Mouse (Mus musculus) spleen, postnatal 4 days (tissue): ENCODE data around the gene Pla2g16.

Source experiments
- DNase-seq, 2 experiments: peaks; one replicate each; pipeline ENCODE4 v3.0.0; 2022; ENCODE audit warnings: low spot score in 2 of 2

The Pla2g16 gene

DNA sequence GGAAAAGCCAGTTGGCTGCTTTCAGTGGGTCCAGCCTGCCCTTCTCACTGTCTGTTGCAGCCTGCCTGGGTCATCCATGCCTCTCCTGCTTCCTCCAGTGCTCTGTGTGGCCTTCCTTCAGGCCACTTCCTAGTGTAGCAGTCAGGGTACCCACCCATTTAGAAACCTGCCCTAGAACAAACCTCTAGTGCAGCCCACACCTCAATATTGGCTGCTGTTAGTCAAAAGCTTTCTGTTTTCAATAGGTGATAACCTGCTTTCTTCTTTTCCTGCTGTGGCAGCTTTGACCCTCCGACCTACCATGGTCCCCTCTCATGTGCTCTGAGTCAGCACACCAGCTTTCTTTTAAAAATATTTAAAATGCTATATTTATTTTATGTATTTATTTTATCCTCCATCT lies 7.2 kb downstream of the Pla2g16 start:
- DNase-seq = no peak

GRCm38 (mm10) chr19:7566826-7567225 lies 9.6 kb downstream of the Pla2g16 start:
- no peak for DNase-seq

DNA sequence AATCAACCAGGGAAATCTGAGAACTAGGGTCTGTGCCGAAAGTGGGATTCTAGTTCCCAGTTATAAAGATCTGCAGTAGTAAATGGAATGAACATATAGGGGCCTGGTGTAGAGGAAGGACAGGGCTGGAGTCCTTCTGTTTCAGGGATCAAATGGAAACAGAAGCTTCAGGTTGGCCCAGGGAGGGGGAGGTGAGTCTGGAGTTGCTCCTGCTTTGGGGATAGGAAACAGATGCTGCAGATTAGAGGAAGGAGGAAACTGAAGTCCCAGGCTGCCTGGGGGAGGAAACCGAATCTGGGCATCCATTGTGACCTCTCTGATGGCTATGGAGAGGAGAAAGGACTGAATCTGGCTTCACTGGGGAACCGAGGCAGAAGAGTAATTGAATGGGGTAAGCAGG lies 11.1 kb downstream of the Pla2g16 start:
- no peak for DNase-seq

GRCm38 (mm10) chr19:7569650-7570049 lies 12.4 kb downstream of the Pla2g16 start:
- no peak for DNase-seq

GRCm38 (mm10) chr19:7576180-7576579 lies 18.9 kb downstream of the Pla2g16 start:
- no peak for DNase-seq

DNA sequence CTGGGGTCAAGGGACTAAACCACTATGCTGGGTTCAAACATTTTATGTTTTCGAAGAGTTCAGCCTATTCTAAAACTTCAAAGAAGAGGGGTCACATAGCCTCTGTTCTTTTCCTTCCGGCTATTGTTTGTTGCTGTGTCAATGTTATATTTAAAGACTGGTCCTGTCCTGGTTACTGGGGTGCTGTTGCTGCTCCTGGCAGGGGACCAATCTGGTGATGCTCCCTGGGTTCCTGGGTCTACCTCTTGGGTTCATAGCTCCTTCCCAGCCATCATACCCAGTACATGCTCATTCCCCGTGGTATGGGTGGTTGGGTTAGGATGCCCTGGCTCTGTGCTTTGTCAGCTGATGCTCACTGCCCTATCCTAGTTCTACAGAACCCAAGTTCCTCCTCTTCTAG lies 20.5 kb downstream of the Pla2g16 start:
- DNase-seq = no peak

DNA sequence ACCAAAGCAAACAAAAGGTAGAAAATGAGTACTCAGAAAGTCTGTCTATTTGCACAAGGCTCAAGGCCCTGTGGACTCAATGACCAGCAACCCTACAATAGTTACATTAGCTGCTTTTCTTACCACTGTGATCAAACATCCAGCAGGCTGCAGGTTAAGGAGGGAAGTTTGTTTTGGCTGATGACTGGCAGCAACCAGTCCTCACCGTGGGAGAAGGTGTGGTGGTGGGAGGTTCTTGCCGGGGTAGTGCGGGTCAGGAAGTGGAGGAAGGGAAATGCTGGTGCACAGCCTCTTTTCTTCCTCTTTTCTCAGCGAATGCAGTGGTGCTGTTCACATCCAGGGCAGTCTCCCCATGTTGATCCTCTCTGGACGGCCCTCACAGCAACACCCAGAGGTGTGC lies 23.8 kb downstream of the Pla2g16 start:
- no peak for DNase-seq

DNA sequence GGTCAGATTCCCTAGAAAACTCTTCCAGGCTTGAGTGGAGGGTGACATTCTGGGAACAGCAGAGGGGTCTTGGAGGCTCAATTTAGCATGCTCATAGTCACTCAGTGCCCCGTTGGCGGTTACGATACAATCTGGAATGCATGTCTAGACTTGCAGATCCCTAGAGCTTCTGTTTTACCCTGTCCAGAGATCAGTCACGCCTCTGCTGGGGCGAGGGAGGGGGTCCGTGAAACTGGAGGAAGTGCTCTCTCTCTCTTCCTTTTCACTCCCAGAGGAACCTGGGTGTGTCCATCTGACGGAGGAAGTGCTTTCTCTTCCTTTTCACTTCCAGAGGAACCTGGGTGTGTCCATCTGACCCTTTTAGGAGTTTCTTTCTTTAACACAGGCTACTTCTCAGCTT lies 25.8 kb downstream of the Pla2g16 start:
- DNase-seq = no peak

- no peak for DNase-seq
Measured at GRCm38 (mm10) chr19:7583599-7583998, 26.3 kb downstream of the Pla2g16 start.

DNA sequence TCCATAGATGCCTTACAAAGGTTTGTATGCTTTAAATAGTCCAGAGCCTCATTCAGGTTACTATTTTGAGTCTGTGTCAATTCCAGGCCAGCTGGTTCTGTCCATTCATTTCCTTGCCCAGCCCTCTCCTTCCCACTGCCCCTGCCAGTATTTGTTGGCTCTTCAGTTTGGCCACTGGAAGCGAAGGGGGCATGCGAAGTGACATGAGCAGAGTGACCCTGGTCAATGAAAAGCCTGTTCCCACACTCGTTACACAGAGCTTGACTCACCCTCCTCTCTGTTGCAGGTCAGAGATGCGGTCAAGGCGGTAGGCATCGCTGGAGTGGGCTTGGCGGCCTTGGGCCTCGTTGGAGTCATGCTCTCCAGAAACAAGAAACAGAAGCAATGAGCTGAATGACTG lies 28.0 kb downstream of the Pla2g16 start:
- no peak for DNase-seq

DNA sequence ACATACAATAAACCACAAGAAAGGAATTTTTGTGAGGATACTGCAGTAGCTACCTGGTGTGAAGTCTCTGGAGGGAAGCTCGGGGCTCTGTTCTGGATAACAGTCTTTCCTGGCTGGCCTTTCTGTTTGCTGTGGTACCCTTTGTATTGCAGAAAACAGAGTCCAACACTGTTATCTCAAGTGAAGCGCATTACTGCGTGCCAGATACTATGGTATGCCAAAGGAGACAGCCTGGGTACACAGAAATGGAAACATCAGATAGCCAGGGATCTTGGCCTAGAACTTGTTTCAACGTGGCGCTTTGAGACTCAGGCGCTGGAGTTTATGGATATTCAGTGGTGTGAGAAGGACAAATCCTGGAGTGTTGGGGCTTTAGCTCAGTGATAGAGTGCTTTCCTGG lies 28.5 kb downstream of the Pla2g16 start:
- DNase-seq = no peak

- DNase-seq = no peak
Measured at GRCm38 (mm10) chr19:7590795-7591194, 33.5 kb downstream of the Pla2g16 start.

- DNase-seq = no peak
Measured at GRCm38 (mm10) chr19:7592018-7592417, 34.8 kb downstream of the Pla2g16 start.

DNA sequence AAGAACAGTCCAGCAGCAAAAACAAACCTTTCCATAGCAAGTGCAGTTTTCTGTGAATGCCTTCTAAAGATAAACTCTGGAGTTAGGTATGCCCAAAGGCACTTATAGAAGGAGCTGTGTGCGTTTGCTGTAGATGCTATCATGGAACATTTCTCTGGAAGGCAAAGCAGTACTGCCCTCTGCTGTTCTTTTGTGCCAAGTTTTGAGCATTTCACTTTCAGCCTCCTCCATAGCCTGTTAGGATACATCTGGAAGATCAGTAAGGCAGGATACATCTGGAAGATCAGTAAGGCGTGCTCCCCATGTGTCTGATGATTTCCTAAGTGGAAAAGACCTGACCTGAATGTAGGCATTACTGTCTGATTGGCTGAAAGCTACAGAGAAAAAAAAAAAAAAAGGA lies 38.3 kb downstream of the Pla2g16 start:
- no peak for DNase-seq

- no peak for DNase-seq
Measured at GRCm38 (mm10) chr19:7598481-7598880, 41.2 kb downstream of the Pla2g16 start.

DNA sequence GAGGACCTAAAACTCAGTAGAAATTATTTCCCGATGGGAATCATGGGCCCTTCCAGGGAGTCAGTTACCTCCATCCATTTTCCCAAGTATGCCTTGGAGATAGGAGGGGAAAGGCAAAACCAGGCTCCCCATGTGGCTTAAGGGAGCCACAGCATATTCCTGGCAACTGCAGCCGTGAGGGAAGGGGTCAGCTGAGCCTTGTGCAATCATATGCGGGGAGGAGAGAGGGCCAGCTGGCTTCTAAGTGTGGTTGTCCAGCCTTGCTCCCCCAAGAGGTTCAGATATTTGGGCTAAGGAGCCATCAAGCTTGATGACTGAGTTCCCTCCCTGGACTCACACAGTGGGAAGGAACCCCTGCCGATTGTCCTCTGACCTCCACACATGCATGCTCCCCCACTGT lies 44.3 kb downstream of the Pla2g16 start:
- DNase-seq = no peak

- DNase-seq = no peak
Measured at GRCm38 (mm10) chr19:7604107-7604506, 46.8 kb downstream of the Pla2g16 start.

DNA sequence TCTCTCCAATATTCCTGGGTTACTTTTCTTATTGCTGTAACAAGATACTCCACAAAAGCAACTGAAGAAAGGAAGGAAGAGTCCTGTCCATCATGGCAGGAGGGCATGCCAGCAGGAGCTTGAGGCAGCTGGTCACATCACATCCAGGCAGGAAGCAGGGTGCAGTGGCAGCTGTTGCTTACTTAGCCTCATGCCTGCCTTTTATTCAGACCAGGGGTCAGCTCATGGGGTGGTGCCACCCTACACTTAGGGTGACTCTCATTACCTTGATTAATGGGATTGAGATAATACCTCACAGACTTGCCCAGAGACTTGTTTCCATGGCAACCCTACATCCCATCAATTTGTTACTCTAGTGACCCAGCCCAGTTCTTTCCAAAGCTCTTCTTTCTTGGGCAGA lies 47.8 kb downstream of the Pla2g16 start:
- no peak for DNase-seq

- no peak for DNase-seq
Measured at GRCm38 (mm10) chr19:7605930-7606783, 48.9 kb downstream of the Pla2g16 start.

DNA sequence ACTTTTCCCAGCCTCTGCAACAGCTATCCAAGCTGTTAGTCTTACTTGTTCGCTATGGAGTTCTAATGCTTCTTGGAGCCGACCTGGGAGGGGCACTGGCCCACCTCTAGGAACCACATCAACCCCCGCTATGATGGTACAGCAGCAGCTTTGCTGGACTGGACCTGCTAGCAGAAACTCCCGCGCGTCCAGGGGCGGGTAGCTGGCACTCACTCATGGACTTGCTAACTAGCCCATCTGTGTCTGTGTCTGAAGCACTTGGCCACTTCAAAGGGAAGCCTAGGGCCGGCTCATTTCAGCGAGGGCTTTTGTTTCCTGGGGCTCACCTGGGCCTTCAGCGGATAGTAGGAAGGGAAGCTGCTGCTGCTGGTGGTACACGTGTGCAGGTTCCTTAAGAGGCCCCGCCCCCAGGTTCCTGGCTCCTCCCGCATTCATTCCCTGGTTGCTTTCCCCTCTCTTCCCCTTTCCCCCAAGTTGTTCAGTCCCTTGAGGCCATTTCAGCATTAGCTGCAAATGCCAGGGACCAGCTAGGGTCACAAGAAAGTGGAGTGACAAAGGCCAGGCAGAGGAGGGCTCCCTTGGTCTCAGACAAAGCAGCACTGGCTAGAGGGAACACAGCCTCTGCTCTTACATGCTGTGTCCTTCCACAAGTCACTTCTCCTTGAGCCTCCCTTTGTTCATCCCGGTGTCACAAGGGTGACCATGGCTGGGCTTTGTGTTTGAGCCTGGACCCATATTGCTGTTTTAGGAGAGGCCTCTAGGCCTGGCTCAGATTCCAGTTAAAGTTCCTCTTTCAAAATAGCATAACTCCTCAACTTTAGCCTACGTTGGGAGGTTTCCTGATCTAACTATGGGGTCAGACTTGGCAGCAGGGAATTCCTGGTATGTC lies 49.8 kb downstream of the Pla2g16 start, which contains the start of gene Lgals12:
Gene Lgals12 (minus strand): TSS at position 393 of the 889 bp plus-strand sequence.
- DNase-seq = no peak

- no peak for DNase-seq
Measured at GRCm38 (mm10) chr19:7607690-7608201, 50.5 kb downstream of the Pla2g16 start.

GRCm38 (mm10) chr19:7611942-7612757 lies 54.9 kb downstream of the Pla2g16 start, which contains the start of gene Hrasls5:
Gene Hrasls5 (plus strand): TSS chr19:7612541.
- DNase-seq = no peak
